Mouse (Mus musculus): ENCODE data around the gene Nlrp3.

GRCm38 (mm10) chr11:59614120-59614519 lies 72.8 kb downstream of the Nlrp3 start:
- TF ChIP-seq POLR2A (IDR thresholded peaks at IDR 0.05; ENCODE audit: low read depth, low read length) (no peak), CTCF (IDR thresholded peaks at IDR 0.05; ENCODE audit: extremely low read depth, insufficient read depth, insufficient read length, insufficient replicate concordance) (no peak)

Data from spleen, adult 2 months (tissue).